Mouse (Mus musculus) lung, embryonic 14.5 days (tissue): ENCODE data around the gene Twnk. TPM values are rescaled to one million over a fixed set of nuclear protein-coding genes. Genes with fewer than 3 reads are reported as not detected.
A peak's percentile ranks its signal among the peaks of the same experiment; 100 is the strongest.

ENCODE experiments used
- ATAC-seq: fragments of 200-750 bp; cut with Nextera tagmentation; 2 replicates; pipeline ENCODE4 v1.8.0; 2017; ENCODE audit warnings: mild to moderate bottlenecking, moderate TSS enrichment, moderate library complexity; ENCODE audit not compliant: insufficient read depth
- DNase-seq: peaks from one replicate; pipeline ENCODE4 v3.0.0-alpha.2; 2015
- H3K27ac ChIP-seq: fragments of 300-500 bp; sonication (generic); 2 replicates; pipeline ENCODE4 v1.5.1; 2014; ENCODE audit warnings: low read depth, mild to moderate bottlenecking, moderate library complexity
- H3K27me3 ChIP-seq: fragments of 300-500 bp; sonication (generic); 2 replicates; pipeline ENCODE4 v1.6.1; 2014; ENCODE audit warnings: low read length, control low read depth; ENCODE audit not compliant: insufficient read depth
- H3K36me3 ChIP-seq: fragments of 300-500 bp; sonication (generic); 2 replicates; pipeline ENCODE4 v1.6.1; 2014; ENCODE audit warnings: control low read depth; ENCODE audit not compliant: insufficient read depth
- H3K4me1 ChIP-seq: fragments of 300-500 bp; sonication (generic); 2 replicates; pipeline ENCODE4 v1.6.1; 2014; ENCODE audit warnings: antibody characterized with exemption, control low read depth; ENCODE audit not compliant: insufficient read depth
- H3K4me2 ChIP-seq: fragments of 300-500 bp; sonication (generic); 2 replicates; pipeline ENCODE4 v1.6.1; 2014; ENCODE audit warnings: mild to moderate bottlenecking
- H3K4me3 ChIP-seq: fragments of 300-500 bp; sonication (generic); 2 replicates; pipeline ENCODE4 v1.5.1; 2014; ENCODE audit warnings: low read depth, low read length
- H3K9ac ChIP-seq: fragments of 300-500 bp; sonication (generic); 2 replicates; pipeline ENCODE4 v1.6.1; 2014
- H3K9me3 ChIP-seq: fragments of 300-500 bp; sonication (generic); 2 replicates; pipeline ENCODE4 v1.6.1; 2016; ENCODE audit warnings: low read depth, low read length, control low read depth
- CTCF ChIP-seq: IDR thresholded peaks from 2 replicates; pipeline ENCODE4 v1.5.1; 2016; ENCODE audit warnings: antibody characterized with exemption, low read depth
- WGBS: fragments of 180-500 bp; shearing (Covaris S2); extraction: QIAGEN DNeasy Blood & Tissue Kit; methylation state at CpG from one replicate; pipeline ENCODE4 v1.1.7; 2014; 5-methylcytosine and 5-hydroxymethylcytosine counted together
- polyA plus RNA-seq: library from polyadenylated mRNA; unstranded; fragments of >200 nt; fragmentation: Nextera tagmentation; extraction: Ambion mirVana; gene quantifications from 2 replicates; pipeline ENCODE4 v1.2.1, GENCODE M21; 2014

The Twnk gene
- polyA plus RNA-seq, 1 experiment from 2014 or later, result 14.8 TPM

GRCm38 (mm10) chr19:45044389-45044927 is 39.0 kb downstream of the Twnk start:
- no peak for TF ChIP-seq CTCF
- Histone ChIP-seq H3K4me2 (no peak overlapping the region), H3K4me1 (0 out of 2 replicates have a peak, but pooled peaks cover 7% of the 10 kb centered on the region), H3K4me3 (no peak overlapping the region), H3K36me3 (no peaks in the 10 kb centered on the region), H3K27me3 (peaks cover 42% of the 10 kb centered on the region), H3K9ac (no peak overlapping the region), H3K9me3 (no peaks in the 10 kb centered on the region), H3K27ac (no peak overlapping the region)
- no peak for ATAC-seq
- 54% methylated on average over 11 of the region's 11 CpGs for WGBS
- no peak for DNase-seq

- H3K4me2 ChIP-seq, result no peak overlapping the region
- peaks cover 38% of the 10 kb centered on the region for H3K27me3 ChIP-seq
- no peak overlapping the region for H3K27ac ChIP-seq
- 31% methylated on average over 15 of the region's 15 CpGs for WGBS
- no peak for DNase-seq
- no peak for ATAC-seq
- no peak for TF ChIP-seq CTCF
- no peak overlapping the region for H3K4me3 ChIP-seq
- no peak overlapping the region for H3K9ac ChIP-seq
- H3K36me3 ChIP-seq, result 0 out of 2 replicates have a peak, but pooled peaks cover 2% of the 10 kb centered on the region
- 0 out of 2 replicates have a peak, but pooled peaks cover 7% of the 10 kb centered on the region for H3K4me1 ChIP-seq
- H3K9me3 ChIP-seq, result no peaks in the 10 kb centered on the region
These were observed 39.8 kb downstream of the Twnk start for GRCm38 (mm10) chr19:45045236-45045635.

- H3K4me2 ChIP-seq, result peak within 1 kb of the TSS; percentile 91
- no peaks in the 10 kb centered on the region for H3K9me3 ChIP-seq
- H3K36me3 ChIP-seq, result 0 out of 2 replicates have a peak, but pooled peaks cover 5% of the 10 kb centered on the region
- DNase-seq (no peak), ATAC-seq (no peak)
- H3K27ac ChIP-seq, result no peak within 1 kb of the TSS
- TF ChIP-seq CTCF, result no peak
- peaks cover 34% of the 10 kb centered on the region for H3K27me3 ChIP-seq
- H3K9ac ChIP-seq, result peak within 1 kb of the TSS; percentile 58
- 79% methylated on average over 5 of the region's 5 CpGs for WGBS
- 0 out of 2 replicates have a peak, but pooled peaks cover 7% of the 10 kb centered on the region for H3K4me1 ChIP-seq
- H3K4me3 ChIP-seq, result peak within 1 kb of the TSS; percentile 41
These were observed 40.2 kb downstream of the Twnk start, which contains the start of gene Pdzd7 for GRCm38 (mm10) chr19:45045651-45046050. TSS of gene Pdzd7 (minus strand) at chr19:45045717.

DNA sequence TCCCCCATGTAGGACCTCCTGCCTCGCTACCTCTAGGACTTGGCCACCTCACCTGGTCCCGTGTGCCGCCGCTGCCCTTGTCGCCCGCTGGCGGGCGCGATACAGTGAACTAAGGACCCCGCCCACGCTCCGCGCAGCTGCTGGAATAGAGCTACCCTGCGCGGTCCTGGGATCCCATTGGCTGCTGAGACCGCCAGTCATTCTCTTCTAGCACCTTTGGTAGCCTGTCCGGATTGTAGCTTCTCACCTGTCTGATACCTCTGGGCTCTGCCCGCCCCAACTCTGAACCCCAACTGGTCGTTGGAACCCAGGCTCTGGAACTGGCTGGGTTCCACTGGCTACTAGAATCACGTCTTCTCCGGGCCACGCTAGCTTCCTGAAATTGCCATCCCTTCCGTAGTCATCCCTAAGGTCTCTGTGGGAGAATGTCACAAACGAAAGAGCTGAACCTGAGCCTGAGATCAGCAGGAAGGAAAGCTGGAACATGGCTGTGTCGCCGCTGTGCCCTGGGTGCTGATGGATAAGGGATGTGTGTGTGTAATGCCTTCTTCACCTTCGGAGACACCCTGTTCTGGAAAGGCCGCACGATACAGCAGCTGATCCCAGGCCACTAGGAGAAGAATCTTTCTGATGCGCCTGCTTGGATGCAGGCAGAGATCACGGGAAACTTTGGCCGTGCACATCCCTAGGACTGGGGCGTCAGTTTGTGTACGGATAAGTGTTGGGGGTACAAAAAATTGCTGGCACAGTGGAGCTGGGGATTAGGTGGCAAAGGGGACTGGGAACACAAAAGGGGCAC is 41.3 kb downstream of the Twnk start:
- WGBS, result under 1% methylated on average over 34 of the region's 34 CpGs
- no peak for TF ChIP-seq CTCF
- H3K4me1 ChIP-seq, result 0 out of 2 replicates have a peak, but pooled peaks cover 7% of the 10 kb centered on the region
- peaks cover 28% of the 10 kb centered on the region for H3K27me3 ChIP-seq
- H3K4me2 ChIP-seq, result peak overlapping the region; percentile 91
- 0 out of 2 replicates have a peak, but pooled peaks cover 9% of the 10 kb centered on the region for H3K36me3 ChIP-seq
- peak overlapping the region; percentile 58 for H3K9ac ChIP-seq
- H3K27ac ChIP-seq, result peak overlapping the region; percentile 92
- H3K4me3 ChIP-seq, result peak overlapping the region; percentile 41
- H3K9me3 ChIP-seq, result no peaks in the 10 kb centered on the region
- peak; percentile 58 for ATAC-seq
- DNase-seq, result peak; percentile 88

GRCm38 (mm10) chr19:45047417-45047934 is 42.0 kb downstream of the Twnk start, which contains the start of gene Sfxn3:
TSS of gene Sfxn3 (plus strand) at chr19:45047503.
- H3K4me3 ChIP-seq, result peak within 1 kb of the TSS; percentile 41
- peak; percentile 83 for TF ChIP-seq CTCF
- WGBS, result under 1% methylated on average over 26 of the region's 26 CpGs
- peaks cover 28% of the 10 kb centered on the region for H3K27me3 ChIP-seq
- peak within 1 kb of the TSS; percentile 92 for H3K27ac ChIP-seq
- H3K9me3 ChIP-seq, result no peaks in the 10 kb centered on the region
- H3K36me3 ChIP-seq, result peaks cover 16% of the 10 kb centered on the region; the same call in 1 of the 2 replicates
- 0 out of 2 replicates have a peak, but pooled peaks cover 7% of the 10 kb centered on the region for H3K4me1 ChIP-seq
- peak within 1 kb of the TSS; percentile 91 for H3K4me2 ChIP-seq
- peak; percentile 85 for ATAC-seq
- peak within 1 kb of the TSS; percentile 58 for H3K9ac ChIP-seq
- DNase-seq, result peak; percentile 93

DNA sequence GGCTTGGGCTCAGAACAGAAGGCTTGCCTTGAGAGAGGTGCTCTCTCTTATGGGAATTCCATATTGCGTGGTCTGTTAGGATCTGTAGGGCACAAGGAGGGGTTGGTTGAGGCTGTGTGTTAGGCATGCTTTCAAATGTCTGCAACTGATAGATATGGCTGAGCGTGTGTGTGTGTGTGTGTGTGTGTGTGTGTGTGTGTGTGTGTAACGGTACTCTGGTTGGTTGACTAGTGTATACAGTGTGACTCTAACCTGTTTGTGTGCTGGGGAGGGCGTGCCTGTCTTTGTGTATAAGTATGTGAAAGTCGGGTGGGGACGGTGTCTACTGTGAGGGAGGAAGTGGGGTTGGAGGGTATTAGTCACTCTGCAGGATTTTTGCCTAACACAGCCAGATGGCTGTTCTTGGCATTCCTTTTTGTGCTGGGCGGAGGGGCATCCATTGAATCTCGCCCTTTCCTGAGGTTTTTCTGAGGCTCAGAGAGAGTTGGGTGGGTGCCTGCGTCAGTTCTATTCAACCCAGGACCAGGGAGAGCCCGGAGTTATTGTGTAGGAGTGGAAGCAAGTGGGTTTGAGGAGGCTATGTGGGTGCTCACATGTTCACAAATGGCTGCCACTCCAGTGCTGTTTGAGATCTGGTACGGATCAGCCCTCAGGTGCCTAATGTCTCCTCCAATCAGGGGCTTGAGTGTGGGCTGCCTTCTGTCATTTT is 42.6 kb downstream of the Twnk start:
- peak overlapping the region; percentile 58 for H3K9ac ChIP-seq
- peak; percentile 75 for ATAC-seq
- 0 out of 2 replicates have a peak, but pooled peaks cover 7% of the 10 kb centered on the region for H3K4me1 ChIP-seq
- peak overlapping the region; percentile 92 for H3K27ac ChIP-seq
- no peak for TF ChIP-seq CTCF
- peak; percentile 66 for DNase-seq
- H3K27me3 ChIP-seq, result peaks cover 28% of the 10 kb centered on the region
- peaks cover 22% of the 10 kb centered on the region; the same call in 1 of the 2 replicates for H3K36me3 ChIP-seq
- peak overlapping the region; percentile 91 for H3K4me2 ChIP-seq
- H3K9me3 ChIP-seq, result no peaks in the 10 kb centered on the region
- H3K4me3 ChIP-seq, result peak overlapping the region; percentile 41
- WGBS, result 19% methylated on average over 11 of the region's 11 CpGs
